Comparison of ENCODE assay signal across 20 mouse cellular contexts in the genomic region with DNA sequence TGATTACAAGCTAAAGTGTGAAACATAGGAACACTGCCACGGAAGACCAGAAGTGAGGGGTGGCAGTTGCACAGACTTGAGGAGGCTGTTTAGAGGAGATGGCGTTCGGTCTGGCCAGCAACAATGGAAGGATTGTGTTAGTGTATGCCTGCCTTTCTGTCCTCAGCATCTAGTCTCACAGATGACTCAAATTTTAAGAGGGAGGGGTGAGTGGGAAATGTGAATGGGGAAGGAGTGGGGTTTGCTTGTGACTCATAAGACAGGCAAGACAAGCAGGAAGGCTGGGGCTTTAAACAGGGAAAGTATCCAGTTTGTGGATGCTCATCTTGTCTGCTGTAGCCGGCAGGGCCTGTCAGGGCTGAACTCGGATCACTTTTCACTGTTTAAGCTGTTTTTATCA.
A peak's percentile ranks its signal among the peaks of the same experiment; 100 is the strongest.
DNase-seq lines count a peak whose midpoint lies in the region; ATAC-seq and TF ChIP-seq lines count a peak whose summit lies in the region.
"Had no signal": no experiment of that assay in that cellular context is flagged by ENCODE, and none has a peak within 500 bp of the region (broad histone marks: within the 10 kb centered on the region; RNA-seq: fewer than 3 reads in every experiment).

No protein-coding gene starts in this region.

- H3K4me2 ChIP-seq in lung, postnatal 0 days (replicated peaks; ENCODE audit: low read depth, low read length): no peak overlapping the region
- H3K4me2 ChIP-seq in embryonic facial prominence, embryonic 14.5 days (ENCODE audit: low read depth, low read length): no peak overlapping the region
- no peak overlapping the region for H3K4me2 ChIP-seq in liver, embryonic 11.5 days
- H3K4me2 ChIP-seq: embryonic facial prominence, embryonic 13.5 days; forebrain, embryonic 12.5 days; hindbrain, embryonic 13.5 days; liver, embryonic 13.5 days; lung, embryonic 15.5 days had no signal

- peak; percentile 14; the same call in 1 of the 2 replicates for ATAC-seq in lung, postnatal 0 days
- no peak for ATAC-seq in embryonic facial prominence, embryonic 14.5 days (ENCODE audit: low read depth)
- no peak for ATAC-seq in monocyte, adult 5-6 weeks (replicated peaks; ENCODE audit: insufficient number of reproducible peaks, low FRiP score, low TSS enrichment, poor library complexity, severe bottlenecking)
- no peak for ATAC-seq in liver, embryonic 11.5 days (replicated peaks; ENCODE audit: low FRiP score)
- ATAC-seq: activated CD4-positive, CD25-positive, alpha-beta regulatory T cell, adult 4 months; Patski had no signal

- WGBS in lung, postnatal 0 days: 30% methylated on average over 5 of the region's 5 CpGs
- WGBS in embryonic facial prominence, embryonic 14.5 days: 29% methylated on average over 5 of the region's 5 CpGs
- WGBS in liver, embryonic 11.5 days: 62% methylated on average over 5 of the region's 5 CpGs

- H3K27ac ChIP-seq in lung, postnatal 0 days (ENCODE audit: low read length): no peak overlapping the region
- no peak overlapping the region for H3K27ac ChIP-seq in embryonic facial prominence, embryonic 14.5 days (replicated peaks; ENCODE audit: low read depth, low read length)
- no peak overlapping the region for H3K27ac ChIP-seq in liver, embryonic 11.5 days (ENCODE audit: low read depth, low read length)
- H3K27ac ChIP-seq: embryonic facial prominence, embryonic 13.5 days; forebrain, embryonic 12.5 days; hindbrain, embryonic 13.5 days; liver, embryonic 13.5 days; lung, embryonic 15.5 days had no signal

- TF ChIP-seq EP300 in lung, postnatal 0 days (IDR thresholded peaks at IDR 0.05): no peak

- no peak overlapping the region for H3K9ac ChIP-seq in lung, postnatal 0 days (replicated peaks; ENCODE audit: low read depth)
- H3K9ac ChIP-seq in embryonic facial prominence, embryonic 14.5 days (ENCODE audit: low read depth, low read length): no peak overlapping the region
- H3K9ac ChIP-seq in liver, embryonic 11.5 days (ENCODE audit: low read depth, low read length): no peak overlapping the region
- H3K9ac ChIP-seq: embryonic facial prominence, embryonic 13.5 days; forebrain, embryonic 12.5 days; hindbrain, embryonic 13.5 days; liver, embryonic 13.5 days; lung, embryonic 15.5 days had no signal

- no peaks in the 10 kb centered on the region for H3K27me3 ChIP-seq in lung, postnatal 0 days (replicated peaks; ENCODE audit: insufficient read depth, low read length)
- no peaks in the 10 kb centered on the region for H3K27me3 ChIP-seq in embryonic facial prominence, embryonic 14.5 days (replicated peaks; ENCODE audit: control insufficient read depth, insufficient read depth, low read length)
- no peaks in the 10 kb centered on the region for H3K27me3 ChIP-seq in liver, embryonic 11.5 days (replicated peaks; ENCODE audit: control insufficient read depth, insufficient read depth, low read length)
- H3K27me3 ChIP-seq: embryonic facial prominence, embryonic 13.5 days; forebrain, embryonic 12.5 days; hindbrain, embryonic 13.5 days; liver, embryonic 13.5 days; lung, embryonic 15.5 days had no signal

- DNase-seq in embryo, embryonic 10.5 days (ENCODE audit: low spot score): peak; percentile 30
- DNase-seq in embryo, embryonic 10 days (ENCODE audit: low spot score): no peak
- no peak for DNase-seq in lung, postnatal 0 days (ENCODE audit: low spot score)
- DNase-seq in lung, postnatal 10 days: no peak
- peak; percentile 12 for DNase-seq in embryonic facial prominence, embryonic 14.5 days (ENCODE audit: low spot score)
- DNase-seq in telencephalon, adult 2 months (ENCODE audit: low read depth, low spot score): peak; percentile 8
- DNase-seq in liver, embryonic 11.5 days (ENCODE audit: low spot score): no peak
- DNase-seq: adrenal gland, postnatal 36 days; cerebellum, postnatal 25 days; left cerebral cortex, postnatal 4 days; liver, embryonic 13.5 days; midbrain, embryonic 14.5 days; thymus, postnatal 25 days had no signal

- H3K4me3 ChIP-seq in lung, postnatal 0 days (ENCODE audit: low read depth, low read length): no peak overlapping the region
- no peak overlapping the region for H3K4me3 ChIP-seq in embryonic facial prominence, embryonic 14.5 days (ENCODE audit: low read depth, low read length)
- no peak overlapping the region for H3K4me3 ChIP-seq in liver, embryonic 11.5 days (ENCODE audit: low read depth, low read length)
- H3K4me3 ChIP-seq: embryonic facial prominence, embryonic 13.5 days; forebrain, embryonic 12.5 days; hindbrain, embryonic 13.5 days; liver, embryonic 13.5 days; lung, embryonic 15.5 days had no signal

- H3K4me1 ChIP-seq in lung, postnatal 0 days (ENCODE audit: insufficient read depth, low read depth, low read length): peaks cover 4% of the 10 kb centered on the region; the same call in 1 of the 2 replicates
- H3K4me1 ChIP-seq in embryonic facial prominence, embryonic 14.5 days (ENCODE audit: control insufficient read depth, insufficient read depth, low read length): peaks cover 6% of the 10 kb centered on the region; the same call in 1 of the 2 replicates
- H3K4me1 ChIP-seq in liver, embryonic 11.5 days (replicated peaks; ENCODE audit: control insufficient read depth, insufficient read depth, low read length): no peaks in the 10 kb centered on the region
- H3K4me1 ChIP-seq: liver, embryonic 13.5 days had no signal

- no peaks in the 10 kb centered on the region for H3K9me3 ChIP-seq in lung, postnatal 0 days (ENCODE audit: low read length)
- no peaks in the 10 kb centered on the region for H3K9me3 ChIP-seq in embryonic facial prominence, embryonic 14.5 days (ENCODE audit: control insufficient read depth, low read length)
- no peaks in the 10 kb centered on the region for H3K9me3 ChIP-seq in liver, embryonic 11.5 days (ENCODE audit: control insufficient read depth, low read length)
- H3K9me3 ChIP-seq: embryonic facial prominence, embryonic 13.5 days; forebrain, embryonic 12.5 days; hindbrain, embryonic 13.5 days; liver, embryonic 13.5 days; lung, embryonic 15.5 days had no signal

- H3K36me3 ChIP-seq in lung, postnatal 0 days (ENCODE audit: insufficient read depth, low read length): no peaks in the 10 kb centered on the region
- no peaks in the 10 kb centered on the region for H3K36me3 ChIP-seq in embryonic facial prominence, embryonic 14.5 days (ENCODE audit: control insufficient read depth, insufficient read depth, low read length)
- no peaks in the 10 kb centered on the region for H3K36me3 ChIP-seq in liver, embryonic 11.5 days (ENCODE audit: control insufficient read depth, insufficient read depth, low read length)
- H3K36me3 ChIP-seq: embryonic facial prominence, embryonic 13.5 days; forebrain, embryonic 12.5 days; hindbrain, embryonic 13.5 days; liver, embryonic 13.5 days; lung, embryonic 15.5 days had no signal

- no peak for TF ChIP-seq CTCF in lung, postnatal 0 days (IDR thresholded peaks at IDR 0.05)

Comparison
In these comparisons a context has a peak if more than half of its experiments do, and no peak if none do; other contexts are left out.
1. DNase-seq: peak in embryo, embryonic 10.5 days (single experiment), embryonic facial prominence, embryonic 14.5 days (single experiment) and telencephalon, adult 2 months (single experiment); none in embryo, embryonic 10 days (single experiment), lung, postnatal 0 days (single experiment), lung, postnatal 10 days (single experiment) and liver, embryonic 11.5 days (single experiment).